Mouse (Mus musculus) embryonic facial prominence, embryonic 12.5 days (tissue): Measurements from ENCODE around the gene Atp5j. TPM values are rescaled to one million over a fixed set of nuclear protein-coding genes. Genes with fewer than 3 reads are reported as not detected.

Experiments used
- polyA plus RNA-seq: library from polyadenylated mRNA; unstranded; fragments of >200 nt; fragmentation: Nextera tagmentation; extraction: Ambion mirVana; gene quantifications from 2 replicates; pipeline ENCODE4 v1.2.1, GENCODE M21; 2016

Atp5j gene
- polyA plus RNA-seq, 1 experiment from 2014 or later, result 777 TPM

Other genes with a start within 250 kb of the Atp5j start
- 43.6 and 45.0 TPM in 2 replicates for gene Mrpl39, start 99.9 kb downstream of the Atp5j start, polyA plus RNA-seq
- gene Jam2, start 61.5 kb downstream of the Atp5j start, polyA plus RNA-seq, result 8.2 and 8.9 TPM in 2 replicates
- 39.2 and 41.7 TPM in 2 replicates for gene Gabpa, start 700 bp downstream of the Atp5j start, polyA plus RNA-seq